Mouse (Mus musculus) telencephalon, adult 2 months (tissue): ENCODE measurements around the gene Nav1.

ENCODE experiments used
- DNase-seq: peaks from one replicate; pipeline ENCODE4 v3.0.0-alpha.2; 2011; ENCODE audit warnings: low read depth, low spot score

Gene Nav1

GRCm38 (mm10) chr1:135617344-135617743 is 10.2 kb upstream of the Nav1 start:
- DNase-seq = no peak

- DNase-seq = peak; percentile 39
These were observed 8.9 kb upstream of the Nav1 start for GRCm38 (mm10) chr1:135615715-135616641.

- DNase-seq = no peak
These were observed 2.5 kb upstream of the Nav1 start for GRCm38 (mm10) chr1:135609621-135610020.

DNA sequence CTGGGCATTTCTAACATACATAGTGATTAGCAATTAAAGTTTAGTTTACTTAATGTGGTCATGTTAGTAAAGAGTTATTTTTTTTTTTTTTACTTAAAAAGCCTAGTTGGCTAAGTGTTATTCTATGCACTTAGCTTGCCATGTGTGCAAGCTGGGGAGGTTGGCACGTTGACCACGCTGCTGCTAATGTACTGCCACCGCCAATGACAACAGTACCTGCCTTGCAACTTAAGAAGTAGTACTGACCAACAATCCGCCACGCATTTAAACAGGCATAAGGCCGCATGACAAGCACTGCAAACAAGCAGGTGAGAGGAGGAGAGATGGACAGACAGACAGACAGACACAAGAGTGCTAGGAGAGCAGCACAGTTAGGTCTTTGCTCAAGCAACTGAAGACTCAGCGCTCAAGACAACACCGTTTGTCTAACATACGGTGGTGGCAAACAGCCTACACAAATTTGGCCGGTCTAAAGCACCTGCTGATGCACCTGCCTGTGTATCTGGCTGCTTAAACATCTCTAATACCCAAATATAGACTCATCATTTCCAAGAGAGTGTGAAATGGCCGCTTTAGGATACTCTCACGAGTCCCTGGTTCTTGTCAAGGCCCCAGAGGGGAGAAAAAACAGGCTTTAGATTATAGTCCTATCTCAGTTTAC is 610 bp downstream of the Nav1 start:
- DNase-seq = no peak

GRCm38 (mm10) chr1:135605530-135605929 is 1.6 kb downstream of the Nav1 start:
- DNase-seq = no peak

DNA sequence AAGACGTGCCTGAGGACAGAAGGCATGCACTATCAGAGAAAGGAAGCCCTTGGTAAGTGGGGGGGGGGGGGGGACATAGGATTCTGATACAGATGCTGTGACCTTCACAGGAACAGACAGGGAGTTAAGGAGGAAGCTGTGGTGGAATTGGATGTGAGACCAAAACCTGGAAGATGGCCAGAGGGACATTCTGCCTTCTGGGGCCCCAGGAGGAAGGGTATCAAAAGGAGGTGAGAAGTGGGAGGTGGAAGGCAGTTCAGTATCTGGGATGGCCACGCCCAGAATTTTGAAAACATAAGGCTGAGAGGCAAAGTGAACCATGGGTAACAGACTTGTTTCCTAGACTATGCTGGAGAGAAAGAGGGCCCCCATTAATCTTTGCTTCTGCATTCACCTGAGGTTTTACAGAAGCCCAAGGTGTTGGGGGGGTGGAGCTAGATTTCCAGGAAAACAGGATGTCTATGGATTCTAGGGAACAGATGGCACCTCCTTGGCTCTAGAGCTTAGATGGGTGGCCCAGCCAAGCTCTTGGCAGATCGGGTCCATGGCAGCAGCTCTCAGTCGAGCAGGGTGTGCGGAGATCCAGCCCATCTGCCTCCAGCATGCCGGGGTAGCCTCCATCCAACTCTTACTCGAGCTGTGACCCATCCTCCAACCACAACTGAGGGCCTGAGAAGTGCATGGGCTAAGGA is 2.6 kb downstream of the Nav1 start:
- DNase-seq = no peak

GRCm38 (mm10) chr1:135603121-135603870 is 3.8 kb downstream of the Nav1 start:
- DNase-seq = no peak

GRCm38 (mm10) chr1:135600023-135601005 is 6.8 kb downstream of the Nav1 start:
- no peak for DNase-seq

GRCm38 (mm10) chr1:135598251-135598879 is 8.7 kb downstream of the Nav1 start:
- DNase-seq = no peak

- no peak for DNase-seq
These were observed 12.7 kb downstream of the Nav1 start for GRCm38 (mm10) chr1:135594279-135594903.

- DNase-seq = no peak
These were observed 13.4 kb downstream of the Nav1 start for GRCm38 (mm10) chr1:135593560-135594278.

- DNase-seq = no peak
These were observed 16.3 kb downstream of the Nav1 start for GRCm38 (mm10) chr1:135590776-135591175.

DNA sequence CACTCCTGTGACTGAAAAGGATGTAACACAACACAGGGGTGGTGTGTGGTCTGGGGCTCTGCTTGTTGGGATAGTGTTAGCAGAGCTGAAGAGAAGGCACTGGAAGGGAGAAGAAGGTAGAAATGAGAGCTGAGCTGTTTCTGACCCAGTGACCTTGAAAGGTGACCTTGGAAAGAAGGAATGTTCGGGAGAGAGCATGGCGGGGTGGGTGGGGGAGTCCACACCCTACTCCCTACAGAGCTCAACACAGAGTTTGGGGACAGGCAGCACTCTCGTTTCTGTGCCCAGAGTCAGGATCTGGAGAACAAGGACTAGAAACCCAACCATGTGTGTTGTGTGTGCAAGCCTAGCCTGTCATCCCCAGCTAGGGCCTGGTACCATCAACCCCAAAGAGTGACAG is 18.1 kb downstream of the Nav1 start:
- DNase-seq = no peak

GRCm38 (mm10) chr1:135586903-135587302 is 20.2 kb downstream of the Nav1 start:
- DNase-seq = no peak

DNA sequence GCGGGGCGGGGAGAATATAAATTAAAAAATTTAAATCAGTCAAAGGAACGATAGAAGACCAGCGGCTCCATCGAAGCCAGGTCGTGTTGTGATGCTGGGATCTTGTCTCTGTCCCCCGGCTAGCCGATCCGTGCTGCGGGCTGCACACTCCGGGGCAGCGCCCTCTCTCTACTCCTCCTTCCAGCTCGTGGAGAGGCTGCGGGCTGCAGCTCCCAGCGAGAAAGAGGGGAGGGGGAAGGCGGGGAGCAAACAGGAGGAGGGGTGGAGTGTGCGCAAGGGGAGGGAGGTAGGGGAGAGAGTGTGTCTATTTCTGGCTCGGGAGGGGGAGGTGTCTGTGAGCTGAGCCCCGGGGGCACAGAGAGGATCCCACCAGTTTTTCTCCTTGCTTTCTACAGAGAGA is 21.5 kb downstream of the Nav1 start:
- no peak for DNase-seq

GRCm38 (mm10) chr1:135584587-135585541 is 22.2 kb downstream of the Nav1 start:
- DNase-seq = no peak

DNA sequence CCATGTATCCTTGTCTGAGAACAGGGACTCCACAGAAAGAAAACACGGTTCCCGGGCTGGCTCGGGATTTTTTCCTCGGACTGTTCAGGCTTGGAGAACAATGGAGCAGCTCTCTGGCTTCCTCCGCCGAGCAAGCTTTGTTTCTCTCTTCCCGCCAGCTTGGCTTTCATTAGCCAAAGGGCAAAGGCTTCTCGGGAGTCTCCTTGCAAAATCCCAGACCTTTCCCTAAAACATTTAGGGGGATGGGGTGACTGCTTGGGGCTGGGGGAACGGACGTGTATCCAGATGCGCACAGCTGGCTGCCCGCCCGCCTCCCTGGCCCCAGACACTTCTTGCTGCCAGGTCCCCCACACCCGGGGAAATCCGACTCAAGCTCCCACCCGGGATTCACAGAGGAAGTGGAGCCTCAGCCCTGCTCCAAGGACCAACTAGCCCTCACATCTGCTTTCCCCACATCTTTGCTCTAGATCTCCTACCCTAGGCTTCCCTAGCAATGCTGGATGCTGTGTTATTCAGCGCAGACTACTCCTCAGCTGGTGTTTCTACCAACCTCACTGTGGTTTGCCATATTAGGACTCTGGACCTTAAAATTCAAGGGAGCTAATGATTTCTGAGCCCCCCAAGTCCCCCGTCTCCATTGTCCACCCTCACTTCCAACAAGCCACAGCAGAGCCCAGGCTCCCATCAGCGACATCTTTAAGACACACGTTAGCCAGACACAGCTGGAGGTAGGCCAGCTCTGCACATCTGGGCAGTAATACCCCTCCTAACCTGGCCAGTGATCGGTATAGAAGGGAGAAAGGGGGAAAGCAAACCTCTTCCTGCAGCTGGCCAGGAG is 23.2 kb downstream of the Nav1 start:
- DNase-seq = no peak
